Mouse (Mus musculus) small intestine, adult 2 months (tissue): ENCODE results near the gene Calr4. TPM values are rescaled to one million over a fixed set of nuclear protein-coding genes. Genes with fewer than 3 reads are reported as not detected.

Experiments used
- H3K27ac ChIP-seq: fragments of 200-500 bp; 2 replicates; pipeline ENCODE4 v1.5.1; 2012; ENCODE audit warnings: low read depth, low read length, control low read depth, inconsistent platforms; ENCODE audit not compliant: insufficient read depth
- H3K27me3 ChIP-seq: fragments of 200-500 bp; 2 replicates; pipeline ENCODE4 v1.6.1; 2012; ENCODE audit warnings: mild to moderate bottlenecking, moderate library complexity, low read length, inconsistent platforms; ENCODE audit not compliant: control insufficient read depth, insufficient read depth
- H3K36me3 ChIP-seq: fragments of 200-500 bp; 2 replicates; pipeline ENCODE4 v1.6.1; 2012; ENCODE audit warnings: mild to moderate bottlenecking, low read length, control low read depth, inconsistent platforms; ENCODE audit not compliant: control insufficient read depth, insufficient read depth
- H3K4me1 ChIP-seq: fragments of 200-500 bp; 2 replicates; pipeline ENCODE4 v1.6.1; 2012; ENCODE audit warnings: low read length, inconsistent platforms, mixed read lengths; ENCODE audit not compliant: control insufficient read depth, insufficient read depth, insufficient read length
- H3K4me3 ChIP-seq: fragments of 200-500 bp; 2 replicates; pipeline ENCODE4 v1.5.1; 2012; ENCODE audit warnings: low read depth, mild to moderate bottlenecking, control low read depth, inconsistent platforms, low read length, moderate library complexity
- CTCF ChIP-seq: fragments of 200-500 bp; IDR thresholded peaks from 2 replicates; pipeline ENCODE4 v1.5.1; 2012; ENCODE audit warnings: low read depth, mild to moderate bottlenecking, control low read depth, inconsistent platforms, low read length, moderate library complexity, mixed read lengths; ENCODE audit not compliant: insufficient replicate concordance, insufficient read length; ENCODE audit errors: extremely low read depth
- POLR2A ChIP-seq: fragments of 200-500 bp; IDR thresholded peaks from 2 replicates; pipeline ENCODE4 v1.6.1; 2012; ENCODE audit warnings: low read depth, mild to moderate bottlenecking, control low read depth, inconsistent platforms, low read length, moderate library complexity
- WGBS: fragments of 180-500 bp; shearing (Covaris S2); methylation state at CpG from one replicate; pipeline ENCODE4 v1.1.7; 2018; 5-methylcytosine and 5-hydroxymethylcytosine counted together
- polyA plus RNA-seq: library from polyadenylated mRNA; depleted of rRNA; stranded (reverse); fragments of >200 nt; gene quantifications from 2 replicates; pipeline ENCODE4 v1.2.3, GENCODE M21; 2012

The Calr4 gene
- polyA plus RNA-seq, 1 experiment = not detected

DNA sequence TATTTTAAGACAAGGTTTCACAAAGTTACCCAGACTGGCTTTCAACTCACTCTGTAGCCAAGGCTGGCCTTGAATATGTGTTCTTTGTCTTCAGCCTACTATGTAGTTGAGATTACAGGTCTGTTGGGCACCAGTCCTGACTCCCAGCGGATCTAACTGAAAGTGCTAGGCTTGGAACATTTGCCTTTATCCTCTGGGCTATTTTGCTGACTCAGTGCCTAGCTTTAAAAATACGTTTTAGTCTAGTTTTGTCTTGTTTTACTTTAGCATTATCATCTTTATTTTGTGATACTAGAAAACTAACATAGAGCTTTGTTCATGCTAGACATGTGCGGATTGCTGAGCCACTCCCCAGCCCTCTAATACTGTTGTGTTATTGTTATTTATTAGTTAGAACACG, 17.9 kb downstream of the Calr4 start:
- WGBS = 78% methylated on average over 4 of the region's 4 CpGs

DNA sequence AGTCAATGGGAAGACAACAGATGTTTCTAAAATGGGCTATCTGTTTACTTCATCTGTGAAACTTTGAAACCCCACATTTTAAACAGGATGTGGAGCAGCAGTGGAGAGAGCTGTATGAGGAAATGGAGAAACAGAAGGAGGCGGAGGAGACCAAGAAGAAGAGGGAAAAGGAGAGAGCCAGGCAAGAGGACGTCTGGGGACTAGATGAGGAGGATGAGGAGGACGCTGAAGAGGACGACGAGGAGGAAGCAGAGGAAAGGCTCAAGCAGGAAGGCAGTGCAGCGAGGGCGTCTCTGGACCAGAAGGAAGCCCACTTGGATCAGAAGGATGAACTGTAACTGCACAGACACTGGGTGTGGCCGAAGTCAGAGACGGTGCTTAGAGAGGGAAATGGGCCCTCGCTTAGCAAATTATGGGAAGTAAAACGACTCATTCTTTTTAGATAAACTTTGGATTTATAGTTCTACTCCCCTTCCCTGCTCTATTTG, 19.4 kb downstream of the Calr4 start:
- Histone ChIP-seq H3K36me3 (no peaks in the 10 kb centered on the region), H3K27ac (no peak overlapping the region), H3K27me3 (no peaks in the 10 kb centered on the region), H3K4me3 (peak overlapping the region; percentile 24; the same call in 1 of the 2 replicates), H3K4me1 (peaks cover 6% of the 10 kb centered on the region; the same call in 1 of the 2 replicates)
- TF ChIP-seq POLR2A = no peak
- no peak for TF ChIP-seq CTCF
- WGBS = 35% methylated on average over 11 of the region's 11 CpGs

More for the DNA sequence above, 17.9 kb downstream of the Calr4 start:
- Histone ChIP-seq H3K4me3 (no peak overlapping the region), H3K27ac (no peak overlapping the region), H3K4me1 (peaks cover 6% of the 10 kb centered on the region; the same call in 1 of the 2 replicates), H3K27me3 (no peaks in the 10 kb centered on the region), H3K36me3 (no peaks in the 10 kb centered on the region)
- no peak for TF ChIP-seq CTCF

DNA sequence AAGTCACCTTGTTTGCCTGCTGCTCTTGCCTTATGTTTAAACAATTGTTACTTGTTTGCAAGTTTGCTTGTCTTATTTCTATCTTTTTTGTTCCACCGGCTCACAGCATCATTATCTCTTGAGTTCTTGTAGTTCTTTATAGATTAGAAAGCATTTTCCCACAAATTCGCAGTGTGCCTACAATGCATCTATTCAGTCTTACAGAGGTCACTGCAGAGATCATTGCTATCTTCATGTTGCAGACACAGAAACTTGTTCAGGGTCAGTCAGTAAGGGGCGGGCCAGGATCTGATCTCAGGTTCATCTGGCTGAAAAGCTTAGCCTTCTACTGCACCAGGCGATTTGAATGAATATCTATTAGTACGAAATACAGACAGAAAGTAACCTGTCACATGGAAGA, 20.2 kb downstream of the Calr4 start:
- Histone ChIP-seq H3K4me3 (no peak overlapping the region), H3K27me3 (no peaks in the 10 kb centered on the region), H3K4me1 (peaks cover 6% of the 10 kb centered on the region; the same call in 1 of the 2 replicates), H3K36me3 (no peaks in the 10 kb centered on the region), H3K27ac (no peak overlapping the region)
- TF ChIP-seq POLR2A (no peak), CTCF (no peak)
- WGBS = 80% methylated on average over 5 of the region's 5 CpGs

DNA sequence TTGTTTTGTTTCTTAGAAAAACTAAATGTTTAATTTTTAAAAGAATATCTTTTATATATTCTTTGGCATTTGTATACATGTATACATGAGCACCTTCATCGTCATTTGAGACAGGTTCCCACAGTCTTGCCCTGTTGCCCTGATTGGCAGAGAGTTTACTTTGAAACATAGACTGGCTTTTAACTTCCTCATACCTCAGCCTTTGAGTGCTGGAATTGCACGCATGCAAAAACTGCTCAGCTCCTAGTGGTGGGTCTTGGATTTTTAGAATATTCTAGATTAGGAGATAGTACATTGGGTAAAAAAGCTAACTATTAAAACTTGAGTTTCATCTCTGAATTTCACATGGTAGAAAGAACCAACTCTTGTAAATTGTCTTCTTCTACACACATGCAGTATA, 21.0 kb downstream of the Calr4 start:
- WGBS = 45% methylated on average over 2 of the region's 2 CpGs
- TF ChIP-seq POLR2A = no peak
- no peak for TF ChIP-seq CTCF
- Histone ChIP-seq H3K27ac (no peak overlapping the region), H3K4me1 (peaks cover 6% of the 10 kb centered on the region; the same call in 1 of the 2 replicates), H3K36me3 (no peaks in the 10 kb centered on the region), H3K27me3 (no peaks in the 10 kb centered on the region), H3K4me3 (no peak overlapping the region)

DNA sequence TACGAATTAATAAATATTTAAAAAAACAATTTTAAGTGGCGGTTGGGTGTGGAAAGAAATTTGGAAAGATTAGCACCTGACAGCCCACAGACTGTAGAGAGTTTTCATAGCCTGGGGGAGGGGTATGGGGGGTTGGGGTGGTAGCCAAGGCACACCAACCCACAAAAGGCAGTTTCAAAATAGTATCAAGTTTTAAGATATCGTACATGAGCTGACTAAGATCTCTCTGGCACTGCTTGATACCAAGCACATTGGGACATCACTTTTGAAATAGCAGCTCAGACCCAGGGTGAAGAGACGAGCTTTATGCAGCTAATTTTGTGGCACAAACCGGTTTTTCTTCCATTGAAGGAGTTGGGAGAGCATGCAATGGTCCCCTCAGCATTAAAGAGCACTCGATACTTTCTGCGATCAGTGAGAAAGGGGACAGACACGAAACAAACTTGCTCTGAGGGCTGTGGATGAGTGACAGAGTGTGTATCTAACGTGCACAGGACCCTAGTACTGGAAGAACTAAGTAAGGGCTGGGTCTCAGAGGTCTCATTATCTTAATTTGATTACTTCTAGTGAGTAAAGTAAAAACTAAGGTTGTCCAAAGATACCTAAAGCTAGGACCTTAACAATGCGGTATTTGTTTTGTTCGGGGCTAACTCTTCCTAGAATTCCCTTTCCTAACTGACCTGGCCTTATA, 21.6 kb downstream of the Calr4 start:
- Histone ChIP-seq H3K4me1 (peaks cover 6% of the 10 kb centered on the region; the same call in 1 of the 2 replicates), H3K4me3 (no peak overlapping the region), H3K27ac (no peak overlapping the region), H3K27me3 (no peaks in the 10 kb centered on the region), H3K36me3 (no peaks in the 10 kb centered on the region)
- TF ChIP-seq POLR2A = no peak
- WGBS = 89% methylated on average over 11 of the region's 11 CpGs

DNA sequence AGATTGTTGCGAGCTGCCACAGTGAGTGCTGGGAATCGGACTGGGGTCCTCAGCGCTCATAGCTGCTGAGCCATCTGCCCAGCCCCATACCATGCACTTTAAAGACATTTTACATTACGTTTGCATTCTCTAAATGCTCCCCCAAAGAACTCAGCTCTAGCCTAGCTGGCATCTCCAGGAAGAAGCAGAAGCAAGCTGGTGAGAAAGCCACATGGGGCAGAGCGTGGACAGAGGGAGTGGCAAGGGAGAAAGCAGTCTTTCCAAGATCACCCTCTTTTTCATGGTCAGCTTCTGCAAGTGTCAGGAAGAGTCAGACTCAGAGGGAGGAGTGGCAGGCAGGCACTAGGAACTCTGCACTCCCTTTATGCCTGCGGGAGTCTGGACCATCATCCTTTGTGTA, 22.5 kb downstream of the Calr4 start:
- H3K36me3 ChIP-seq = no peaks in the 10 kb centered on the region
- H3K4me3 ChIP-seq = no peak overlapping the region
- 75% methylated on average over 6 of the region's 6 CpGs for WGBS
- peaks cover 6% of the 10 kb centered on the region; the same call in 1 of the 2 replicates for H3K4me1 ChIP-seq
- H3K27ac ChIP-seq = no peak overlapping the region
- H3K27me3 ChIP-seq = no peaks in the 10 kb centered on the region
- TF ChIP-seq POLR2A (no peak), CTCF (no peak)

DNA sequence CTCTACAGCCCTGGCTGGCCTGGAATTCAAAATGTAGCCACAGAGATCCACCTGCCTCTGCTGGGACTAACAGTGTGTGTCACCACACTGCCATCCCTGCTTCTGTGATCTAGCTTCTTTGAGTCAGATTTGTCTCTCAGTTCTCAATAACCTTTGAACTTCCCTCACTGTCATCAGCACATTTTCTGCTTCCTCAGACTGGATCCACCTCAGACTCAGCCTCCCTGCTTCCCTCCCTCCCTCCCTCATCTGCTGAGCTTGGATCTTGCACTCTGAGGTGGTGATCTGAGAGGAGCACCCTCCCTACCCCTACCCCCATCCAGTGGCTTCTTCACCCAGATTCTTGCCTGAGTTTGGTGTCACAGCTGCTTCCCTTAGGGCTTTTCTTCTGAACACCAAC, 23.4 kb downstream of the Calr4 start:
- Histone ChIP-seq H3K27ac (no peak overlapping the region), H3K36me3 (no peaks in the 10 kb centered on the region), H3K4me1 (peaks cover 4% of the 10 kb centered on the region; the same call in 1 of the 2 replicates), H3K27me3 (no peaks in the 10 kb centered on the region), H3K4me3 (no peak overlapping the region)
- no peak for TF ChIP-seq POLR2A
- no peak for TF ChIP-seq CTCF
